Mouse (Mus musculus): Measurements from ENCODE around the gene Gm44790. TPM values are rescaled to one million over a fixed set of nuclear protein-coding genes. Genes with fewer than 3 reads are reported as not detected.

Gene Gm44790
- polyA plus RNA-seq, 1 experiment from 2014 or later, result not detected

- H3K27ac ChIP-seq (ENCODE audit: low read depth, low read length), result no peak overlapping the region
- no peaks in the 10 kb centered on the region for H3K27me3 ChIP-seq (ENCODE audit: control insufficient read depth, insufficient read depth, low read length)
- no peak overlapping the region for H3K4me2 ChIP-seq
- ATAC-seq (ENCODE audit: low FRiP score) (no peak), DNase-seq (ENCODE audit: low spot score, missing footprints) (no peak)
- H3K4me3 ChIP-seq (ENCODE audit: low read depth, low read length), result no peak overlapping the region
- no peaks in the 10 kb centered on the region; the same call in 1 of the 2 replicates for H3K36me3 ChIP-seq (ENCODE audit: control insufficient read depth, insufficient read depth, low read length)
- H3K9me3 ChIP-seq (ENCODE audit: control insufficient read depth, low read length), result no peaks in the 10 kb centered on the region
- H3K4me1 ChIP-seq (ENCODE audit: control insufficient read depth, insufficient read depth, low read length), result peaks cover 7% of the 10 kb centered on the region
- no peak overlapping the region for H3K9ac ChIP-seq (ENCODE audit: low read length)
Observed at GRCm38 (mm10) chr6:86474646-86475181, 48.3 kb downstream of the Gm44790 start.

DNA sequence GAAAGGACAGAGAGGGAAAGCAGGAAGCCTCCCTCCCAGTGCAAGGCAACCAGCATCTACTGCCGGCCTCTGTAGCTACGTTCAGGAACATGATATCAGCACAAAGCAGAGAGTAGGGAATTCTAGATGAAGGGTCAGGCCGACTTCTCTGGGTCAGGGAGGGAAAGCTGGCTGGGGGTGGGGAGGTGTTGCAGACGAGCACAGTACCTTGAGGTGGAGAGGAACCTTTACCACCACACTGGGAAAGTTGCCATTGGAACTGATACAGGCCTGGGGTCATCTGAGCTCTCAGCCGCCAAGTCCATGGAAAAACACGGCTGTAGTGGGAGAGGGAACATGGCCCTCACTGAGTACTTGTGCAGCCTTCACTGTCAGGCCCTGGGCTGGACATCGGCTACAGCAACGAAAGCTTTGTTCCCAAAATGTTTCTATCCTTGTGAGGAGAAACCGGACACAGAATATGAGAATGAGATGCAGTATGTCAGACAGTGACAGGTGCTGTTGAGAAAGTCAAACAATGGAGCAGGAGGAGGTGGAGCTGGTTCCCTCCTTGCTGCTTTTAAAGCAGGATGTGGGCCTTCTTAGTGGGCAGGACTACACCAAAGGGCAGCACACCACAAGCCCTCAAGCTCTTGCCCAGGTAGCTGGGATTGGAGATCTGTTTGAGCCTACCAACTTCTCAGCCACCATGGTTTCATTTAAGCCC lies 49.2 kb downstream of the Gm44790 start:
- H3K36me3 ChIP-seq (ENCODE audit: control insufficient read depth, insufficient read depth, low read length), result no peaks in the 10 kb centered on the region
- 86% methylated on average over 9 of the region's 9 CpGs for WGBS

DNA sequence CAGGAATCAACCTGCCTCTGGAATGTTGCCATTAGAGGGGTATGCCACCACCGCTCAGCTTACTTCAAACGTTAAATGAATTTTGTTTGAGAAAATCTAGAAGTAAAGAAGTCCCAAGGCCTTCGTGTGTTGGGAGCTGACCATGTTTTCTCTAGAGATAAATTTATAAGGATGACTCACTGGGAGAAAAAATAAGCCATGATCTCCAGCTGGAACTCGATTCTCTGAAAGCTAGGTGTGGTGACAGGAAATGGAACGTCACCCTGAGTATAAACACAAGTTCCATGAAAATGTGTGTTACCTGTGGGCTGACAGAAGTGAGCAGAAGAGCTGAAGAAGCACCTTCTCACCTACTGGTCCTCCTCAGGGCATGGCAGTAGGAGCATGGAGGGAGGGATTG lies 50.5 kb downstream of the Gm44790 start:
- H3K36me3 ChIP-seq (ENCODE audit: control insufficient read depth, insufficient read depth, low read length), result no peaks in the 10 kb centered on the region
- H3K4me1 ChIP-seq (ENCODE audit: control insufficient read depth, insufficient read depth, low read length), result peaks cover 12% of the 10 kb centered on the region
- DNase-seq (ENCODE audit: low spot score, missing footprints) (no peak), ATAC-seq (ENCODE audit: low FRiP score) (no peak)
- no peaks in the 10 kb centered on the region for H3K27me3 ChIP-seq (ENCODE audit: control insufficient read depth, insufficient read depth, low read length)
- 84% methylated on average over 5 of the region's 5 CpGs for WGBS
- no peak overlapping the region for H3K27ac ChIP-seq (ENCODE audit: low read depth, low read length)
- H3K9me3 ChIP-seq (ENCODE audit: control insufficient read depth, low read length), result no peaks in the 10 kb centered on the region
- H3K4me2 ChIP-seq, result no peak overlapping the region
- H3K4me3 ChIP-seq (ENCODE audit: low read depth, low read length), result no peak overlapping the region
- no peak overlapping the region for H3K9ac ChIP-seq (ENCODE audit: low read length)

More for the DNA sequence above, 49.2 kb downstream of the Gm44790 start:
- Histone ChIP-seq H3K9ac (ENCODE audit: low read length) (no peak overlapping the region), H3K4me2 (no peak overlapping the region), H3K9me3 (ENCODE audit: control insufficient read depth, low read length) (no peaks in the 10 kb centered on the region), H3K27me3 (ENCODE audit: control insufficient read depth, insufficient read depth, low read length) (no peaks in the 10 kb centered on the region), H3K4me3 (ENCODE audit: low read depth, low read length) (no peak overlapping the region), H3K27ac (ENCODE audit: low read depth, low read length) (no peak overlapping the region), H3K4me1 (ENCODE audit: control insufficient read depth, insufficient read depth, low read length) (peaks cover 11% of the 10 kb centered on the region)
- ATAC-seq (ENCODE audit: low FRiP score), result no peak
- DNase-seq (ENCODE audit: low spot score, missing footprints), result no peak

- no peak overlapping the region for H3K4me3 ChIP-seq (ENCODE audit: low read depth, low read length)
- peaks cover 5% of the 10 kb centered on the region; the same call in 1 of the 2 replicates for H3K4me1 ChIP-seq (ENCODE audit: control insufficient read depth, insufficient read depth, low read length)
- no peak overlapping the region for H3K27ac ChIP-seq (ENCODE audit: low read depth, low read length)
- WGBS, result 66% methylated on average over 3 of the region's 3 CpGs
- no peak overlapping the region for H3K9ac ChIP-seq (ENCODE audit: low read length)
- H3K9me3 ChIP-seq (ENCODE audit: control insufficient read depth, low read length), result no peaks in the 10 kb centered on the region
- H3K27me3 ChIP-seq (ENCODE audit: control insufficient read depth, insufficient read depth, low read length), result no peaks in the 10 kb centered on the region
- H3K36me3 ChIP-seq (ENCODE audit: control insufficient read depth, insufficient read depth, low read length), result no peaks in the 10 kb centered on the region
- no peak overlapping the region for H3K4me2 ChIP-seq
- ATAC-seq (ENCODE audit: low FRiP score) (no peak), DNase-seq (ENCODE audit: low spot score, missing footprints) (no peak)
Observed at GRCm38 (mm10) chr6:86479311-86479710, 52.9 kb downstream of the Gm44790 start.

- H3K9me3 ChIP-seq (ENCODE audit: control insufficient read depth, low read length), result no peaks in the 10 kb centered on the region
- DNase-seq (ENCODE audit: low spot score, missing footprints) (no peak), ATAC-seq (ENCODE audit: low FRiP score) (no peak)
- no peaks in the 10 kb centered on the region for H3K27me3 ChIP-seq (ENCODE audit: control insufficient read depth, insufficient read depth, low read length)
- no peak overlapping the region for H3K27ac ChIP-seq (ENCODE audit: low read depth, low read length)
- H3K4me2 ChIP-seq, result no peak overlapping the region
- H3K4me3 ChIP-seq (ENCODE audit: low read depth, low read length), result no peak overlapping the region
- peaks cover 5% of the 10 kb centered on the region; the same call in 1 of the 2 replicates for H3K4me1 ChIP-seq (ENCODE audit: control insufficient read depth, insufficient read depth, low read length)
- no peak overlapping the region for H3K9ac ChIP-seq (ENCODE audit: low read length)
- no peaks in the 10 kb centered on the region for H3K36me3 ChIP-seq (ENCODE audit: control insufficient read depth, insufficient read depth, low read length)
Observed at GRCm38 (mm10) chr6:86479816-86480188, 53.3 kb downstream of the Gm44790 start.

GRCm38 (mm10) chr6:86480189-86480831 lies 53.9 kb downstream of the Gm44790 start:
- 45% methylated on average over 9 of the region's 9 CpGs for whole genome bisulfite sequencing
- H3K27ac ChIP-seq (ENCODE audit: low read depth, low read length), result no peak overlapping the region; the same call in 1 of the 2 replicates
- ATAC-seq (ENCODE audit: low FRiP score), result no peak
- no peak for DNase-seq (ENCODE audit: low spot score, missing footprints)
- no peak overlapping the region for H3K4me3 ChIP-seq (ENCODE audit: low read depth, low read length)
- H3K9ac ChIP-seq (ENCODE audit: low read length), result no peak overlapping the region
- peaks cover 5% of the 10 kb centered on the region; the same call in 1 of the 2 replicates for H3K4me1 ChIP-seq (ENCODE audit: control insufficient read depth, insufficient read depth, low read length)
- no peaks in the 10 kb centered on the region for H3K9me3 ChIP-seq (ENCODE audit: control insufficient read depth, low read length)
- no peaks in the 10 kb centered on the region for H3K27me3 ChIP-seq (ENCODE audit: control insufficient read depth, insufficient read depth, low read length)
- H3K36me3 ChIP-seq (ENCODE audit: control insufficient read depth, insufficient read depth, low read length), result no peaks in the 10 kb centered on the region
- H3K4me2 ChIP-seq, result no peak overlapping the region

- DNase-seq (ENCODE audit: low spot score, missing footprints) (no peak), ATAC-seq (ENCODE audit: low FRiP score) (no peak)
- Histone ChIP-seq H3K4me3 (ENCODE audit: low read depth, low read length) (no peak overlapping the region), H3K27me3 (ENCODE audit: control insufficient read depth, insufficient read depth, low read length) (no peaks in the 10 kb centered on the region), H3K9ac (ENCODE audit: low read length) (no peak overlapping the region), H3K4me2 (no peak overlapping the region), H3K9me3 (ENCODE audit: control insufficient read depth, low read length) (no peaks in the 10 kb centered on the region), H3K27ac (ENCODE audit: low read depth, low read length) (no peak overlapping the region), H3K36me3 (ENCODE audit: control insufficient read depth, insufficient read depth, low read length) (no peaks in the 10 kb centered on the region), H3K4me1 (ENCODE audit: control insufficient read depth, insufficient read depth, low read length) (peaks cover 6% of the 10 kb centered on the region)
- 95% methylated on average over 5 of the region's 5 CpGs for WGBS
Observed at GRCm38 (mm10) chr6:86481871-86482270, 55.4 kb downstream of the Gm44790 start.

GRCm38 (mm10) chr6:86485943-86486640 lies 59.6 kb downstream of the Gm44790 start:
- H3K4me1 ChIP-seq (ENCODE audit: control insufficient read depth, insufficient read depth, low read length), result peaks cover 15% of the 10 kb centered on the region
- ATAC-seq (ENCODE audit: low FRiP score) (no peak), DNase-seq (ENCODE audit: low spot score, missing footprints) (no peak)
- no peak overlapping the region for H3K9ac ChIP-seq (ENCODE audit: low read length)
- H3K36me3 ChIP-seq (ENCODE audit: control insufficient read depth, insufficient read depth, low read length), result no peaks in the 10 kb centered on the region
- no peak overlapping the region for H3K4me2 ChIP-seq
- no peaks in the 10 kb centered on the region for H3K9me3 ChIP-seq (ENCODE audit: control insufficient read depth, low read length)
- no peak overlapping the region for H3K27ac ChIP-seq (ENCODE audit: low read depth, low read length)
- WGBS, result 63% methylated on average over 7 of the region's 7 CpGs
- no peak overlapping the region for H3K4me3 ChIP-seq (ENCODE audit: low read depth, low read length)
- H3K27me3 ChIP-seq (ENCODE audit: control insufficient read depth, insufficient read depth, low read length), result no peaks in the 10 kb centered on the region
